Mouse (Mus musculus) fat pad, adult 2 months (tissue): ENCODE results near the gene Eme1.
"Not testable (repeated sequence)": the region's sequence is repeated elsewhere in the genome, so short reads cannot be mapped to it uniquely, and the experiment has no call there.

Source experiments
- DNase-seq: peaks from one replicate; pipeline ENCODE4 v3.0.0-alpha.2; 2011; ENCODE audit warnings: low read depth, low spot score; ENCODE audit errors: extremely low read depth

The Eme1 gene

GRCm38 (mm10) chr11:94653663-94654436 is at the start of gene Eme1, which contains the start of gene Mrpl27:
Gene Eme1, minus strand, starts transcription at chr11:94653964.
Gene Mrpl27, plus strand, starts transcription at chr11:94653767.
- no peak for DNase-seq

GRCm38 (mm10) chr11:94702216-94702610 is 48.4 kb upstream of the Eme1 start:
- no peak for DNase-seq

- DNase-seq, result no peak
Measured at GRCm38 (mm10) chr11:94701401-94702215, 47.8 kb upstream of the Eme1 start.

- no peak for DNase-seq
Measured at GRCm38 (mm10) chr11:94699399-94699798, 45.6 kb upstream of the Eme1 start.

- no peak for DNase-seq
Measured at GRCm38 (mm10) chr11:94697703-94698464, 44.1 kb upstream of the Eme1 start.

- DNase-seq, result no peak
Measured at GRCm38 (mm10) chr11:94697140-94697539, 43.4 kb upstream of the Eme1 start.

- DNase-seq, result no peak
Measured at GRCm38 (mm10) chr11:94695508-94695907, 41.7 kb upstream of the Eme1 start.

GRCm38 (mm10) chr11:94692502-94692901 is 38.7 kb upstream of the Eme1 start:
- DNase-seq, result not testable (repeated sequence)

- no peak for DNase-seq
Measured at GRCm38 (mm10) chr11:94687178-94687577, 33.4 kb upstream of the Eme1 start.

- no peak for DNase-seq
Measured at GRCm38 (mm10) chr11:94682427-94682826, 28.7 kb upstream of the Eme1 start.

- DNase-seq, result no peak
Measured at GRCm38 (mm10) chr11:94681640-94682039, 27.9 kb upstream of the Eme1 start.

GRCm38 (mm10) chr11:94680639-94681038 is 26.9 kb upstream of the Eme1 start:
- DNase-seq, result no peak

- DNase-seq, result no peak
Measured at GRCm38 (mm10) chr11:94677607-94678145, 23.9 kb upstream of the Eme1 start.

- no peak for DNase-seq
Measured at GRCm38 (mm10) chr11:94676754-94677606, 23.2 kb upstream of the Eme1 start, which contains the start of gene Xylt2. Gene Xylt2, minus strand, starts transcription at chr11:94677515.

GRCm38 (mm10) chr11:94676308-94676707 is 22.5 kb upstream of the Eme1 start:
- DNase-seq, result no peak

GRCm38 (mm10) chr11:94675446-94675845 is 21.7 kb upstream of the Eme1 start:
- DNase-seq, result no peak

GRCm38 (mm10) chr11:94674984-94675383 is 21.2 kb upstream of the Eme1 start:
- DNase-seq, result no peak

GRCm38 (mm10) chr11:94665281-94665680 is 11.5 kb upstream of the Eme1 start:
- DNase-seq, result no peak

- DNase-seq, result no peak
Measured at GRCm38 (mm10) chr11:94661344-94661743, 7.6 kb upstream of the Eme1 start.

- DNase-seq, result no peak
Measured at GRCm38 (mm10) chr11:94652973-94653372, 791 bp downstream of the Eme1 start.
